Mouse (Mus musculus) left cerebral cortex, postnatal 36 days (tissue): Measurements from ENCODE around the gene Srgap1. TPM values are rescaled to one million over a fixed set of nuclear protein-coding genes. Genes with fewer than 3 reads are reported as not detected.
"Not testable (repeated sequence)": the region's sequence is repeated elsewhere in the genome, so short reads cannot be mapped to it uniquely, and the experiment has no call there.

Experiments used
- DNase-seq, 2 experiments: peaks; one replicate each; pipeline ENCODE4 v3.0.0; 2021 to 2022; ENCODE audit warnings: low spot score in 2 of 2, mixed read lengths in 1 of 2
- intact Hi-C: fragments of 180-260 bp; cut with DNase I; formaldehyde crosslinking; loops from one replicate; pipeline ENCODE4 v1.15.1; 2025
- total RNA-seq, 2 experiments: library from RNA; stranded (reverse); gene quantifications; 2 replicates each; pipeline ENCODE4 v1.2.3; 2021

The Srgap1 gene
- total RNA-seq, 2 experiments from 2014 or later, result 7.7 to 11.1 TPM

GRCm38 (mm10) chr10:121790078-121790477 lies 257.0 kb downstream of the Srgap1 start:
- intact Hi-C loops, result no loop called here
- no peak for DNase-seq

DNA sequence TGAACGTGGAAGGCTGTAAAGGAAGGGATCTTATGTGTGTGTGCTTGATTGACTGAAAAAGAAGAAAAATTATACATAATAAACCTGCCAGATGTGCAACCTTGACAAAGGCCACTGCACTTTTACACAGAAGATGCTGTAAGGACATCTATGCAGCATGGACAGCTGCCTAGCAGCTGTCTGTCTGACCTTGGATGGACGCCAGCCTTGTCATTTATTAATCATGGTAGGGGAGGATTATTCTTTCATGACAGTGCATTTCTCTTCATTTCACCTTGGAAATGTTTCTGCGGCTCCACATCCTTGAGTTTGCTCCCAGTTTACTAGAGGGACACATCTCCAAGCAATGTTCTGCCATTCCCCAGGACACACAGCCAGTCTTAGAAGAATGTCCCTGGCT lies 258.6 kb downstream of the Srgap1 start:
- intact Hi-C loops, result no loop called here
- no peak for DNase-seq

DNA sequence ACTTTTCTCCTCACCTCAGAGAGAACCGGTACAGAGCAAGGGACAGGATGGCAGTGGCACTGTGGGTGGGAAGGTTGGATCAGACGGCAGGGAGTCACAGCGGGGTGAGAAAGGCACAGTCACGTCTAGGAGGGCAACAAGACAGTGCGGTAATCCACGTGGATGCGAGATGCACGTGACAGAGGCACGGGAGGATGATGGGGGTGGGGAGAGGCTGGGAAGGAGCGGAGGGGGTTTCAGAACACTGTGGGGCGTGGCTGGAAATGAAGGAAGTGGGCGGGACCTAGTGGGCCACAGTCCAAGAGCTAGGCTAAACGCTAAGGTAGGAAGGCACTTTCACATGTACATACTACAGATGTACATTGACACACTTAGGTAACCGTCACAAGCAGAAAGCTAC lies 266.0 kb downstream of the Srgap1 start:
- DNase-seq, result no peak
- intact Hi-C loops, result no loop called here

DNA sequence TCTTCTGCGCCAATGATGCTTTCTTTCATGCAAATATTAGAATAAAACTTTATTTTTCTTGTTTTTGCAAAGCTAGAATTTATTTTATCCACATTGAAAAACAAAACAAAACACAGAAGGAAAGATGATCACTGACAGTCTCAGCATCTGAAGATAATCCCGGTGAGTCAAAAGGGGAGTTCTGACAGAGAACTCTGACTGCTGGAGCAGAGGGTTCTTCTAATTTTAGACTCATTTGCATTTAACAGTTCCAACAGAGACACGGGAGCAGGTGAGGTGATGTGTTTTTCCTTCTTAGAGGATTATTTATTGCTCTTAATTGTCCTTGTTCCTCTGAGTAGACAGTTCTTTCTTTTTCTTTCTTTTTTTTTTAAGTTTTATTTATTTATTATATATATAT lies 271.1 kb downstream of the Srgap1 start:
- intact Hi-C loops, result no loop called here
- no peak for DNase-seq

- intact Hi-C loops, result loop anchor here (5.0 kb wide), 1 partner anchor 278 kb away; no protein-coding TSS in a partner anchor
Measured at GRCm38 (mm10) chr10:121773813-121774212, 273.3 kb downstream of the Srgap1 start.

DNA sequence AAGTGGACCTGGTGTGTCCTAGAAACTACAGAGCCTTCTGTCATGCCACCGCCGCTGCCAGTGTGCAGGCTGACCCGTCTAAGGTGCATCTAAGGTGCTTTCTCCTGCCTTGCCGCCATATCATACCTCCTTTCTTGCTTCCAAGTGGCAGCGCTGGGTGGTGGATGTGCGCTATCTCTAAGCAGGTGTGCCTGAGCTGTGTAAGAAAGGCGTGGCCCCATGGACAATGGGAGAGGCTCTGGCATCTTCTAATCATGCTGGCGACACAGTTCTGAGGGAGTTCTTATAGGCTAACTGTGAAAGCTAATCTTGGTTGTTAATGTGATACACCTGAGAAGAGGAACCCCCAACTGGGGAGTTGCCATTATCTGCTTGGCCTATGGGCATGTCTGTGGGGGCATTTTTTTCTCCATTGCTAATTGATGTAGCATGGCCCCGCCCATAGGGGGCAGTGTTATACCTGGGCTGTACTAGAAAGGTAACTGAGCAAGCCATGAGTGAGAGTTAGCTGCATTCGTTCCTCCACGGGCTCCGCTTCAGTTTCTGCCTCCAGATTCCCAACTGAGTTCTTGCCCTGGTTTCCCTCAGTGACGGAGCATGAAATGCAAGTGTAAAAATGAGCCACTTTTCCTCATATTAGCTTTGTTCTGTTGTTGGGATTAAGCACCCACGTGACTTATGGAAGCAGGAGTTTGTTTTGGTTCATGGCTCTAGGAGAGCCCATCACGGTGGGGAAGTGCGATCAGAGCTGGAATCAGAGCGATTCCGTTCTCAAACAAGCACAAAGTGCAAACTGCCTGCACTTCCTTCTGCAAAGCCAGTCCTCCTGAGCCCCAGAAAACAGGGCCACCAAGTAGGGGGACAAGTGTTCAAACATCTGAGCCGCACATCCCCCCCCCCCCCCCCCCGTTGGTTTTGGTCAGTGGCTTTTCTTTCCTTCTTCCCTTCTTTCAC lies 276.2 kb downstream of the Srgap1 start:
- no peak for DNase-seq
- intact Hi-C loops, result loop anchor here (5.0 kb wide), 1 partner anchor 281 kb away; no protein-coding TSS in a partner anchor

More at GRCm38 (mm10) chr10:121773813-121774212, 273.3 kb downstream of the Srgap1 start:
- no peak for DNase-seq

DNA sequence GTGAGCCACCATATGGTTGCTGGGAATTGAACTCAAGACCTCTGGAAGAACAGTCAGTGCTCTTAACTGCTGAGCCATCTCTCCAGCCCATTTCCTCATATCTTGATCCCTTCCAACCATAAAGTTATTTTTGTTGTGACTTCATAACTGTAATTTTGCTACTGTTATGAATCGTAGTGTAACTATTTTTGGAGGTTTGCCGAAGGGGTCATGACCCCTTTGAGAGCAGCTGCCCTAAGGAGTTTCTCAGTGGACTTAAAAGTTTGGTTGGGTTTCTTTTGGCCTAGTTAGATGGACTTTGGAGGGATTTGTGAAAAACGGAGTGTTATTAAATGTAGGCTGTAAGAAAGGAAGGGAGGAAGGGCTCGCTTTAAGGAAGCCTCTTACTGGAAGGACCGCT lies 277.4 kb downstream of the Srgap1 start:
- intact Hi-C loops, result loop anchor here (5.0 kb wide), 1 partner anchor 283 kb away; no protein-coding TSS in a partner anchor
- no peak for DNase-seq

- intact Hi-C loops, DNase-seq: not testable (repeated sequence)
Measured at GRCm38 (mm10) chr10:121767295-121767694, 279.8 kb downstream of the Srgap1 start.

DNA sequence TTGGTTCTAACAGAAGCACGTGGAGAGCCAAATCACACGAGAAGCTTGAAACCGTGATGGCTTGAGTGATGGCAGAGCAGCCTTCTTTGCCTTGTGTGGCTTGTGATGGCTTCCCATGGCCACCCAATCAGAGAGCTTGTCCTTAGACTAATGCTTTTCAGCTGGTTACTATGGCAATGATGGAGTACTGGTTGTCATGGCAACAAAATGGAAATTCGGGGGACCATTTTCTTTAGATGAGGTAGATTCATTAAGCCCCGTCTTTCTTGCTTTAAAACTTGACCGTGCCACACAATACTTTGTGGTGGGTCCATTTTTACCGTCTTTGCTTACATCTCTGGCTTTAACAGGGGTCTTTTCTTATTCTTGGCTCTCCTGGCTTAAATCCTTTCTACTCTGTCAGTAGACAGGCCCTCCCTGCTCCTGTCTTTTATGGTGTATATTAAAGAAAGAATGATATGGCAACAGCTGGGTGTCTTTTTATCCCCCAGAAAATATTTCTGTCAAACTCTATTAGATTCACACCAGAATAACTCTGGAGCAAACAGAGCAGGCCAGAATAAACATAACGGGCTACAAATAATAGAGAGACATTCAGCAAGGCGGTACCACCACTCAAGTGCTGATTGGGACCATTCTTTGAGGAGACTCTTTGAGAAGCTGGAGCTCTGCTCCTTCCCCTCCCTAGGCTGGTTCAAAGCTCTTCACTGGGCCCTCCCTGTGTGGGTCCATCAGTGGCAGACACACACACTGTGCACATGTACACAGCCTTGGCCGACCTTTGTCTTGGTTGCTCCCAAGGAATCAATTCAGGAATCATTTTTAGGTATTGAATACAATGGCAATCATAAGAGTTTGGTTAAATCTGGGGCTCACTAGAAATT lies 281.7 kb downstream of the Srgap1 start:
- intact Hi-C loops, result no loop called here
- DNase-seq, result no peak

GRCm38 (mm10) chr10:121764469-121765173 lies 282.5 kb downstream of the Srgap1 start:
- no peak for DNase-seq
- intact Hi-C loops, result no loop called here

GRCm38 (mm10) chr10:121763191-121763590 lies 283.9 kb downstream of the Srgap1 start:
- intact Hi-C loops, result no loop called here
- DNase-seq, result no peak

GRCm38 (mm10) chr10:121762141-121762540 lies 285.0 kb downstream of the Srgap1 start:
- DNase-seq, result no peak
- intact Hi-C loops, result no loop called here

DNA sequence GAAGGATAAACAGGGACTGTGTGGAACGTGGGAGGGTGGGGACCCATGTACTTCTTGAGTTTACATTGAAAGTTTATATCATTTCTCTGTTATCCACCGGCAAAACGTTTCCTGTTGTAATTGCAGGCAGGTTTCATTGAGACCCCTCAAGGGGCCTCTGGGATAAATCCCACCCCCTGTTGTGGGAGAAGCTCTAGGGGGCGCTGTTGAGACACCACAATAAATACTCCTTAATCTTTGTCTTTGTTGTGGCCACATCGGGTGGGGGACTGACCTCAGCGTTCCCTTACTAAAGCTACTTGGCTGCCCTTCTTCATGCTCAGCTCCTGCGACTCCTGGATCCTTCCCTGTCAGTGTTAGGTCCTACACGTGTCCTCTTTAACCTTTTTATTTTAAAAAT lies 288.0 kb downstream of the Srgap1 start:
- intact Hi-C loops, result loop anchor here (5.0 kb wide), 1 partner anchor 293 kb away; no protein-coding TSS in a partner anchor
- no peak for DNase-seq

DNA sequence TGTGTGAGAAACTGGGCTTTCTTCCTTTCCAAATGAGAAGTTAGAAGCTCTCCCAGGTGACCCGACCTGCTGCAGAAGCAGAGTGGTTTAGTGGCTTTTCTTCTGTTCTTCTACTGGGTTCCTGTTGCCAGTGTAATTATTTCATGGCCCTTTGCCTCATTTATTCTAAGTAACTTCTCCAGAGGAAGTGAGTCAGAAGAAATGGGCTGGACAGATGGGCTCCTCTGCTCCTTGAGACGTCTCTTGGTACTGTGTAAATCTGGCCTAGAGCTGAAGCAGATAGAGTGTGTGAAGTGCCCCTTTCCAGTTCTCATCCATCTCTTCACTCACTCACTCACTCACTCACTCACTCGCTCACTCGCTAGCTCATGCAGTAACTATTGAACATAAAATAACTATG lies 290.4 kb downstream of the Srgap1 start:
- DNase-seq, result no peak
- intact Hi-C loops, result loop anchor here (5.0 kb wide), 1 partner anchor 296 kb away; no protein-coding TSS in a partner anchor

DNA sequence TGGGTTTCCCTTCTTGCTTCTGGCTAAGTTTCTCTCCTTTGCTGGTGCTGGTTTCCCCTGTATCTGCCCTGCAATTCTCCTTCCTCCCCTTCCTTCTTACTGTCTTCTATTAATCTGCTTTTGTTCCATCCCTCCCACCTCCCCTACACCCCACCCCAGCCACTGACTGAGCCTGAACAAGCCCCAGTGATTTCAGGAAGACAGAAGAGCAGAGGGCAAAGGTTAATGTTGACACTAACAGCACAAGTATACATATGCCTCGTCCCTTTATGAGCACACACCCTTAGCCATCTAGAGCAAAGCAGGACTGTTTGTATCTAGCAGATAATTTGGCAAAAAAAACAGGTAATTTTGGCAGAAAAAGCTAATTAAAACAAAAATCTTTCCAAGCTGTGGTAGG lies 291.3 kb downstream of the Srgap1 start:
- DNase-seq, result no peak
- intact Hi-C loops, result loop anchor here (5.0 kb wide), 1 partner anchor 296 kb away; no protein-coding TSS in a partner anchor

- intact Hi-C loops, result no loop called here
- no peak for DNase-seq
Measured at GRCm38 (mm10) chr10:121754237-121754636, 292.9 kb downstream of the Srgap1 start.

- intact Hi-C loops, result no loop called here
- DNase-seq, result peak; percentile 57 to 72
Measured at GRCm38 (mm10) chr10:121750175-121750574, 296.9 kb downstream of the Srgap1 start.

- no peak for DNase-seq
- intact Hi-C loops, result no loop called here
Measured at GRCm38 (mm10) chr10:121742336-121742735, 304.8 kb downstream of the Srgap1 start.
